8 mouse cellular contexts compared by ENCODE assay signal in genomic region chr8:125909661-125910364, GRCm38 (mm10). TPM values are rescaled to one million over a fixed set of nuclear protein-coding genes. Genes with fewer than 3 reads are reported as not detected.
DNase-seq lines count a peak whose midpoint lies in the region; ATAC-seq and TF ChIP-seq lines count a peak whose summit lies in the region.

No protein-coding gene starts in this region.

- no peak for TF ChIP-seq CTCF in E14TG2a.4 (conservative IDR thresholded peaks at IDR 0.05; ENCODE audit: low read length)

- DNase-seq in adrenal gland, postnatal 36 days = peak; percentile 76 to 79
- peak; percentile 90 for DNase-seq in lung, postnatal 25 days (ENCODE audit: low spot score)
- DNase-seq in testis, postnatal 14 days (ENCODE audit: low spot score) = peak; percentile 84
- no peak for DNase-seq in MN1 (ENCODE audit: low spot score)

- WGBS in heart, embryonic 13.5 days = 5% methylated on average over 30 of the region's 30 CpGs
- WGBS in kidney, embryonic 16.5 days = 3% methylated on average over 30 of the region's 30 CpGs

- peak overlapping the region; percentile 99 for H3K4me2 ChIP-seq in heart, embryonic 13.5 days
- peak overlapping the region; percentile 96 for H3K4me2 ChIP-seq in kidney, embryonic 16.5 days (replicated peaks; ENCODE audit: low read depth, low read length)

- H3K36me3 ChIP-seq in E14TG2a.4 (ENCODE audit: insufficient read depth, low read length) = no peaks in the 10 kb centered on the region
- no peaks in the 10 kb centered on the region for H3K36me3 ChIP-seq in heart, embryonic 13.5 days
- no peaks in the 10 kb centered on the region for H3K36me3 ChIP-seq in kidney, embryonic 16.5 days (ENCODE audit: insufficient read depth, low read length)

- H3K27ac ChIP-seq in heart, embryonic 13.5 days (replicated peaks) = no peak overlapping the region
- H3K27ac ChIP-seq in kidney, embryonic 16.5 days (ENCODE audit: low read length) = peak overlapping the region; percentile 31; the same call in 1 of the 2 replicates

- peaks cover 56% of the 10 kb centered on the region for H3K27me3 ChIP-seq in E14TG2a.4 (ENCODE audit: insufficient read depth, low read length)
- peaks cover 74% of the 10 kb centered on the region for H3K27me3 ChIP-seq in heart, embryonic 13.5 days (replicated peaks)
- peaks cover 44% of the 10 kb centered on the region for H3K27me3 ChIP-seq in kidney, embryonic 16.5 days (ENCODE audit: insufficient read depth, low read length)

- H3K4me1 ChIP-seq in E14TG2a.4 (replicated peaks; ENCODE audit: low read depth, low read length) = peaks cover 17% of the 10 kb centered on the region
- H3K4me1 ChIP-seq in heart, embryonic 13.5 days = peaks cover 12% of the 10 kb centered on the region
- peaks cover 22% of the 10 kb centered on the region for H3K4me1 ChIP-seq in kidney, embryonic 16.5 days (ENCODE audit: insufficient read depth, low read length)

- peak overlapping the region; percentile 78 for H3K4me3 ChIP-seq in E14TG2a.4 (replicated peaks; ENCODE audit: low read length)
- peak overlapping the region; percentile 67 for H3K4me3 ChIP-seq in heart, embryonic 13.5 days
- H3K4me3 ChIP-seq in kidney, embryonic 16.5 days (ENCODE audit: low read length) = peak overlapping the region; percentile 57

- no peak for ATAC-seq in heart, embryonic 13.5 days (ENCODE audit: extremely low read depth, insufficient number of reproducible peaks, low FRiP score, low TSS enrichment)
- peak; percentile 94 for ATAC-seq in kidney, embryonic 16.5 days (ENCODE audit: low FRiP score, low TSS enrichment)
- ATAC-seq in megakaryocyte-erythroid progenitor cell, adult 5-6 weeks (replicated peaks; ENCODE audit: low FRiP score, low TSS enrichment, poor library complexity, severe bottlenecking) = no peak

- no peaks in the 10 kb centered on the region for H3K9me3 ChIP-seq in E14TG2a.4 (ENCODE audit: low read length)
- H3K9me3 ChIP-seq in heart, embryonic 13.5 days = peaks cover 3% of the 10 kb centered on the region; the same call in 1 of the 2 replicates
- H3K9me3 ChIP-seq in kidney, embryonic 16.5 days (ENCODE audit: low read length) = no peaks in the 10 kb centered on the region

- H3K9ac ChIP-seq in heart, embryonic 13.5 days = peak overlapping the region; percentile 68
- no peak overlapping the region; the same call in none of the 2 replicates for H3K9ac ChIP-seq in kidney, embryonic 16.5 days (replicated peaks; ENCODE audit: low read length)

RNA-seq across cellular contexts. Expression of gene Map3k21, which starts 0.4 kb away (rescaled TPM):
- total RNA-seq in adrenal gland, postnatal 36 days (2021) = 1 to 10 TPM in 1 of 2 experiments, under 1 TPM in 1; 0.70 to 2.7 TPM
- 0.23 and 0.28 TPM in 2 replicates for polyA plus RNA-seq in heart, embryonic 13.5 days (2015; fragmentation: Nextera tagmentation; extraction: Ambion mirVana)
- polyA plus RNA-seq in kidney, embryonic 16.5 days (2015; fragmentation: Nextera tagmentation; extraction: Ambion mirVana) = 3.9 and 4.1 TPM in 2 replicates
- not detected in 2 replicates for total RNA-seq in megakaryocyte-erythroid progenitor cell, adult 5-6 weeks (2014; fragmentation: Nextera tagmentation)
- total RNA-seq in megakaryocyte-erythroid progenitor cell, adult 5-6 weeks (2017) = not detected in 2 replicates

RNA-seq across cellular contexts. Expression of gene Pcnx2, which starts 11.7 kb away (rescaled TPM):
- under 1 TPM; 0.33 to 0.43 TPM for total RNA-seq in adrenal gland, postnatal 36 days (2021)
- polyA plus RNA-seq in heart, embryonic 13.5 days (2015; fragmentation: Nextera tagmentation; extraction: Ambion mirVana) = 0.07 and 0.08 TPM in 2 replicates
- 0.27 and 0.49 TPM in 2 replicates for polyA plus RNA-seq in kidney, embryonic 16.5 days (2015; fragmentation: Nextera tagmentation; extraction: Ambion mirVana)
- not detected in 2 replicates for total RNA-seq in megakaryocyte-erythroid progenitor cell, adult 5-6 weeks (2014; fragmentation: Nextera tagmentation)
- total RNA-seq in megakaryocyte-erythroid progenitor cell, adult 5-6 weeks (2017) = not detected in 2 replicates
